Mouse (Mus musculus): ENCODE results near the gene Gne. TPM values are rescaled to one million over a fixed set of nuclear protein-coding genes. Genes with fewer than 3 reads are reported as not detected.
A peak's percentile ranks its signal among the peaks of the same experiment; 100 is the strongest.

Gne gene
- polyA plus RNA-seq, 1 experiment = not detected

DNA sequence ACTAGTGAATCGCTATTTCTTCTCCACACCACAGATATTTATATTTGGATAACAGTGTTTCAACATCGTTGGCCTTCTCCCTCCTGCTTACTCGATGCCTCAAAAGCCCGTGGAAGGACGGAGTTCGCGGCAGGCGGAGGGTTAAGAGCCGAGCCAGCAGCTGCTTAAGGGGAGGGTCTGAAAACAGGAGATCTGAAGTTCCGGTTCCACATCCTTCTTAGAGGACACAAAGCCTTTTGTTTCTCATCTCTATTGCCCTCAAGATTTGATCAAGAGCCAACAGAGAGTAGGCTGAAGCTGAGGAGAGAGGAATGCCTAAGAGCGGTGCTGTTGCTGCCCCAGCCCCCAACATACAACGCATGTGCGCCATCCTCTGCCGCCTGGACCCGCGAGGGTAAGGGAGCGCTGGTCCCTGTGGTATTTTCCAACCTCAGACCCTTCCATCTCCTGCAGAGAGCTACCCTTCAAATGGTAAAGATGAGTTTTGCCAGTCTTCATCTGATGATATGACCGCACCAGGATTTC is 22.4 kb upstream of the Gne start:
- TF ChIP-seq CTCF (IDR thresholded peaks at IDR 0.05; ENCODE audit: insufficient read depth, low read depth, low read length) (no peak), POLR2A (IDR thresholded peaks at IDR 0.05; ENCODE audit: insufficient read depth, low read depth, low read length) (no peak)
- 12% methylated on average over 18 of the region's 18 CpGs for WGBS
- Histone ChIP-seq H3K4me1 (ENCODE audit: control insufficient read depth, insufficient read depth, low read length) (peaks cover 7% of the 10 kb centered on the region; the same call in 1 of the 2 replicates), H3K27ac (ENCODE audit: insufficient read depth, low read depth, low read length) (no peak overlapping the region), H3K4me3 (ENCODE audit: insufficient read depth, low read depth, low read length) (peak overlapping the region; percentile 26)

DNA sequence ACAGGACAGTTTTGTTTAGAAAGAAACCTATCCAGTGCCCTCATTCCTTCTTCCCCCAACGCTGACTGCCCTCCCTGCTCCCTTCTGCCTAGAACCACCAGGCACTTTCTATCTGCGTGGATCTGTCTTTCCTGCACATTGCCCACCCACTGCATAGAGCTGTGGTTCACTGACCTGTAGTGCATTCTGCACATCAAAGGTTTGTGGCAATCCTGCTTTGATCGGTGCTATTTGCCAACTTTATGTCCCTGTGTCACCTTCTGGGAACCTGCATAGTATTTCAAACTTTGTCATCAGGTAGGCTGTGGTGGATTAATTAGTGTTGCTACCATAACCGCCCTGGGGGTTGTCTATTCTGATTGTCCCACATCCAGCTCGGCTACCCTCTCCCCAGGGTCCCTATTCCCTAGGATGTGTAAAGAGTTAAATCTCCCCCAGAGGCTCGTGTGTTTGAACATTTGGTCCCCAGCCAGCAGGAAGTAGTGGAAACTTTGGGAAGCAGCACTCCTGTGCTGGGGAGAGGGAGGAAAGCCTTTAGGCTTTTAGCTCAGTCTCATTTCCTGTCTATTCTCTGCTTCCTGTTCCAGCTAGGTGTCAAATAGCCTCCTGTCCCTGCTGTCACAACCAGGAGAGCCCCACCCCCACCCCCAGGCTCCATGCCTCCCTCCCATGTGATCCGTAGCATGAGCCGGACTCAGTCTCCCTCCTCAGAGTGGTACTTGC is 20.4 kb upstream of the Gne start:
- no peak overlapping the region for H3K27ac ChIP-seq (ENCODE audit: insufficient read depth, low read depth, low read length)
- 71% methylated on average over 8 of the region's 8 CpGs for WGBS
- TF ChIP-seq POLR2A (IDR thresholded peaks at IDR 0.05; ENCODE audit: insufficient read depth, low read depth, low read length) (no peak), CTCF (IDR thresholded peaks at IDR 0.05; ENCODE audit: insufficient read depth, low read depth, low read length) (no peak)
- H3K4me1 ChIP-seq (ENCODE audit: control insufficient read depth, insufficient read depth, low read length) = peaks cover 7% of the 10 kb centered on the region; the same call in 1 of the 2 replicates
- H3K4me3 ChIP-seq (ENCODE audit: insufficient read depth, low read depth, low read length) = no peak overlapping the region

DNA sequence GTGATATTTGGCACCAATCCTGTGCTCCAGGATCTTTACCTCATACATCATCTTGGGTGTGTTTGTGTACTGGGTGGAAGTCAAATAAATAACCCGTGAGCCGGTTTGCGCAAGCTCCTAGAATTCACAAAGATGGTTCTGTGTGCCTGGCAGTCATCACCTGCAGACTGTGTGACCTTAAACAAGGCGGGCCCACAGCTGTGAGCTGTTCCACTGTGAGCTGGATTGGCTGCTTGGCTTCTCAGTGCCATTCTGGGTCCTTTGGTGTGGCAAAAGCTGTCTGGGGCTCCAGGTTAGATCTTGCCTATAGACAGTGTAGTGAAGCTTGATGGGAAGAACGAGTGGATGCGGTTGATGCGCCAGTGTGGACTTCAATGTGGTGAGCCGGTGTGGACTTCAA is 19.6 kb upstream of the Gne start:
- H3K27ac ChIP-seq (ENCODE audit: insufficient read depth, low read depth, low read length) = no peak overlapping the region
- WGBS = 91% methylated on average over 8 of the region's 8 CpGs
- no peak overlapping the region for H3K4me3 ChIP-seq (ENCODE audit: insufficient read depth, low read depth, low read length)
- H3K4me1 ChIP-seq (ENCODE audit: control insufficient read depth, insufficient read depth, low read length) = peaks cover 7% of the 10 kb centered on the region; the same call in 1 of the 2 replicates
- TF ChIP-seq CTCF (IDR thresholded peaks at IDR 0.05; ENCODE audit: insufficient read depth, low read depth, low read length) = no peak
- TF ChIP-seq POLR2A (IDR thresholded peaks at IDR 0.05; ENCODE audit: insufficient read depth, low read depth, low read length) = no peak

DNA sequence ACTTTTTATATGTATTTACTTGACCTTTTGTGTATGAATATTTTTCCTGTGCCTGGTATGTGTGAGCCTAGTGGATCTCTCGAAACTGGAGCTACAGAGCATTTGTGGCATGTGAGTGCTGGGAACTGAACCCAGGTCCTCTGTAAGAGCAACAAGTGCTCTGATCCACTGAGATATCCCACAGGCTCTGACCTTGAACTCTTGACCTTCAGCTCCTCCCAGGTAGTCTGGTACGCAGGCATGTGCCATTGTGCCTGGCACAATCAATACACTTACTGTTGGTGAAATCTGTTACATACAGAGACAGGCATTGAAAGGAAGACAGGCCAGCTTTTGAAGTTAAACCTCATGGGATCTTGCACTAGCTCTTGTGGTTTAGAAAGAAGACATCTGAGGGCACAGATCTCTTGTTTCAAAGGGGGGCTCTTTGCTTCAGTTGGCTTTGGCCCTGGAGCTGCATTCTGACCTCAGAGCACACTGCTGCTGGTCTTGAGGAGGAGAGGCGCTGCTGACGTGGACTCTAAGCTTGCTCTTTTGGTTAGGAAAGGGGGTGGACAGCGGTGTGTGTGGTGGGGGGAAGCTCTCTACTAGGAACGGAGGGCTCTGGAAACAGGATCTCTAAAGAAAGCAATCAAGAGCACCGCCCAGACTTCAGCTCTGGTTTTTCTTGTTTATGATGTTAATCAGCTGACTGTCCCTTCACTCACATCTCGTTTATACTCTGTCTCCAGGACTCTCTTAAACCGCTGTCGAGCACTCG is 13.8 kb upstream of the Gne start:
- H3K4me1 ChIP-seq (ENCODE audit: control insufficient read depth, insufficient read depth, low read length) = no peaks in the 10 kb centered on the region
- H3K27ac ChIP-seq (ENCODE audit: insufficient read depth, low read depth, low read length) = no peak overlapping the region
- WGBS = 58% methylated on average over 11 of the region's 11 CpGs
- no peak overlapping the region for H3K4me3 ChIP-seq (ENCODE audit: insufficient read depth, low read depth, low read length)
- TF ChIP-seq POLR2A (IDR thresholded peaks at IDR 0.05; ENCODE audit: insufficient read depth, low read depth, low read length) = no peak
- no peak for TF ChIP-seq CTCF (IDR thresholded peaks at IDR 0.05; ENCODE audit: insufficient read depth, low read depth, low read length)

DNA sequence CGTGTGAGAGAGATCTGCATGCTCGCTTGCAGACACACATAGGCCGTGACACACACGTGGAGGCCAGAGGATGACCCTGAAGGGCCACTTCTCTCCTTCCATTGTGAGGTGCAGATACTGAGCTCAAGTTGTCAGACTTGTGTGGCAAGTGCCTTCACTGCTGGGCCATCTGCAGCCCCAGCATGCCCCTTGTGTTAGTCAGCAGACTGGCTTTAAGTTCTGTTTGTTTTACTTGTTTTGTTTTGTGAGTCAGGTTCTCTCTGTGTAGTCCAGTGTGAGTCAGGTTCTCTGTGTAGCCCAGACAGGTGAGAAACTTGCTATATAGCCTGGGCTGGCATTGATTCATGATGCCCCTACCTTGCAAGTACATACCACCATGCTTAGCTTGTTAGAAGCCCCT is 10.5 kb upstream of the Gne start:
- TF ChIP-seq POLR2A (IDR thresholded peaks at IDR 0.05; ENCODE audit: insufficient read depth, low read depth, low read length) = no peak
- no peak for TF ChIP-seq CTCF (IDR thresholded peaks at IDR 0.05; ENCODE audit: insufficient read depth, low read depth, low read length)
- H3K4me3 ChIP-seq (ENCODE audit: insufficient read depth, low read depth, low read length) = no peak overlapping the region
- WGBS = 91% methylated on average over 4 of the region's 4 CpGs

DNA sequence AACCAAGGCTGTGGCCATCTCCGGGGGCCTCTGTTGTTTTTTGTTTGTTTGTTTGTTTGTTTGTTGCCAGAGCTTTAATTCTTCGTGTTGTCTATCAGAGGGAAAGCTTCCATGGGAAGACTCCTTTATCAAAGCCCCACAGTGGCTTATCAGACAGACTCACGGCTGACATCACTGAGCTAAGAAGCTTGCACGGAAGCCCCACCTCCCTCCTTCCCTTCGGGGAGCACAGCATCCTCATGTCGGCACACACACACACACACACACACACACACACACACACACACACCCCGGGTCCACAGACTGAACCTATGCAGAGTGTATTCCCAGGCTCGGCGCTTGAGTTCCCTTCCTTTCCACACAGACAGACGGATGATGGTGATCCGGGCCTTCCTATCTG is 8.4 kb upstream of the Gne start:
- 82% methylated on average over 11 of the region's 11 CpGs for WGBS
- TF ChIP-seq CTCF (IDR thresholded peaks at IDR 0.05; ENCODE audit: insufficient read depth, low read depth, low read length) (no peak), POLR2A (IDR thresholded peaks at IDR 0.05; ENCODE audit: insufficient read depth, low read depth, low read length) (no peak)
- no peak overlapping the region for H3K4me3 ChIP-seq (ENCODE audit: insufficient read depth, low read depth, low read length)
- no peaks in the 10 kb centered on the region for H3K4me1 ChIP-seq (ENCODE audit: control insufficient read depth, insufficient read depth, low read length)
- H3K27ac ChIP-seq (ENCODE audit: insufficient read depth, low read depth, low read length) = no peak overlapping the region

More for the DNA sequence above, 10.5 kb upstream of the Gne start:
- no peaks in the 10 kb centered on the region for H3K4me1 ChIP-seq (ENCODE audit: control insufficient read depth, insufficient read depth, low read length)
- H3K27ac ChIP-seq (ENCODE audit: insufficient read depth, low read depth, low read length) = no peak overlapping the region

DNA sequence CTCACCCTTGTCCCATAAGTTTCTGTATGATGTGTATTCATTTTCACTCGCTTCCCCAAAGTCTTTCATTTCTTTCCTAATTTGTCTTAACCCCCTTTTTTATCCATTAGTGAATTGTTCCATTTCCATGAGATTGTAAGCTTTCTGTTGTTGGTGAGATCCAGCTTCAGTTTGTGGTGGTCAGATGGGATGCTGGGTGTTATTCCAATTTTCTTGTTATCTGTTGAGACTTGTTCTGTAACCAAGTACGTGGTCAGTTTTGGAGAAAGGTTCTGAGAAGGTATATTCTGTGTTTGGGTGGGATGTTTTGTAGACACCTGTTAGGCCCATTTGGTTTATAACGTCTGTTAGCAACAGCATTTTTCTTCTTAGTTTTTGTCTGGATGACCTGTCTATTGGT is 1.6 kb upstream of the Gne start:
- peaks cover 3% of the 10 kb centered on the region; the same call in 1 of the 2 replicates for H3K4me1 ChIP-seq (ENCODE audit: control insufficient read depth, insufficient read depth, low read length)
- WGBS = 95% methylated on average over 3 of the region's 3 CpGs
- no peak overlapping the region for H3K4me3 ChIP-seq (ENCODE audit: insufficient read depth, low read depth, low read length)
- no peak for TF ChIP-seq POLR2A (IDR thresholded peaks at IDR 0.05; ENCODE audit: insufficient read depth, low read depth, low read length)
- no peak for TF ChIP-seq CTCF (IDR thresholded peaks at IDR 0.05; ENCODE audit: insufficient read depth, low read depth, low read length)
- H3K27ac ChIP-seq (ENCODE audit: insufficient read depth, low read depth, low read length) = no peak overlapping the region

DNA sequence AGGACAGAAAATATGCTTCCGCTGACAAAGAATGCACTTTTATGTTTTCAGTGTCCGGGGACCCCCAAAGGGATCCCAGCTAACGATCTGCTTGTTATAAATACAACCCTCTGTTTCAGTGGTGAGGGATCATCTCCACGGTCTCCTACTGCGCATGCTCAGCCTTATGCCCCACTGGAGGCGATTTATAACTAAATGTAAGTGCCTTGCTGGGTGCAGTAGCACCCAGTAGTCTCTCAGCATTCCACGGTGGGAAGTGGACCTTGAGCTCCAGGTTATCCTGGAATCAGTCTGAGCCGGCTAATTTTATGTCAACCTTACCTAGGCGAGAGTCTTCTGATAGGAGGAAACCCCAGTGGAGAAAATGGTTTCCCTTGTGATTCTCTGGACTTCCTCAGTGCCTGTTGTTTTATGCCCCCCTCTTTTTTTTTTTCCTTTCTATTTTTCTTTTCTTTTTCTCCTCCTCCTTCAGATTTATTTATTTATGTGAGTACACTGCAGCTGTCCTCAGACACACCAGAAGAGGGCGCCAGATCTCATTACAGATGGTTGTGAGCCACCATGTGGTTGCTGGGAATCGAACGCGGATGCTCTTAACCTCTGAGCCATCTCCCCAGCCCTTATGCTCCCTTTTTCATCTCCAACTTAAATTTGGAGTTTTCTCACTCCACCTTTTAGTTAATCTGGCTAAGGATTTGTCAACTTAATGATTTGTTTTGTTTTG is 787 bp upstream of the Gne start:
- no peak for TF ChIP-seq POLR2A (IDR thresholded peaks at IDR 0.05; ENCODE audit: insufficient read depth, low read depth, low read length)
- no peak for TF ChIP-seq CTCF (IDR thresholded peaks at IDR 0.05; ENCODE audit: insufficient read depth, low read depth, low read length)
- Histone ChIP-seq H3K4me1 (ENCODE audit: control insufficient read depth, insufficient read depth, low read length) (peaks cover 3% of the 10 kb centered on the region; the same call in 1 of the 2 replicates), H3K4me3 (ENCODE audit: insufficient read depth, low read depth, low read length) (no peak overlapping the region), H3K27ac (ENCODE audit: insufficient read depth, low read depth, low read length) (no peak overlapping the region)
- 75% methylated on average over 13 of the region's 13 CpGs for WGBS

Measured in olfactory bulb, adult 2 months (tissue).